Mouse (Mus musculus): Measurements from ENCODE around the gene Celsr3. TPM values are rescaled to one million over a fixed set of nuclear protein-coding genes. Genes with fewer than 3 reads are reported as not detected.

Celsr3 gene
- total and polyA plus RNA-seq, 2 experiments from 2014 or later: 6.8 to 52.2 TPM

DNA sequence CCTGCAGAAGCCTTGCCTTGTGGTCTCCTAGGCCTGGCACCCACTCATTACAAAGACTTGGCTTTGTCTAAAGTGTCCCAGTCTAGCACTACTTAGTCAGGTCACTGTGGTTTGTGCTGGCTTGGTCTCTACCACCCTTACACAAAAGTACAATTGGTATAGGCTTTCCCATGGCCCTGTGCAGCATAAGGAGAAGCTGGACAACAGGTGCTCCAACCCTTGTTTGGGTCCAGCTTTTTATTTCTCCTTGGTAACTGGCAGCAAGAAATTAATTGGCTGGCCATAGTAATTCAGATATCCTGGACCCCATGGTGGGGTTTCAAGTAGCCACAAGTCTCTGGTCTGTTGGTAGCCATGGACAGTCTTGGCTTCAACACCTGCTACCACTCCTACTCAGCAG, 19.7 kb upstream of the Celsr3 start:
- Histone ChIP-seq H3K27me3 (ENCODE audit: insufficient read depth, low read length) (no peaks in the 10 kb centered on the region), H3K9me3 (ENCODE audit: low read length) (no peaks in the 10 kb centered on the region), H3K4me1 (ENCODE audit: insufficient read depth) (0 out of 2 replicates have a peak, but pooled peaks cover 4% of the 10 kb centered on the region), H3K9ac (no peak overlapping the region), H3K4me3 (ENCODE audit: low read depth, low read length) (no peak overlapping the region), H3K36me3 (ENCODE audit: insufficient read depth) (peaks cover 52% of the 10 kb centered on the region), H3K4me2 (ENCODE audit: low read depth) (no peak overlapping the region), H3K27ac (ENCODE audit: low read depth, low read length) (no peak overlapping the region)
- DNase-seq (no peak), ATAC-seq (no peak)
- no peak for TF ChIP-seq CTCF (IDR thresholded peaks at IDR 0.05; ENCODE audit: low read depth)

DNA sequence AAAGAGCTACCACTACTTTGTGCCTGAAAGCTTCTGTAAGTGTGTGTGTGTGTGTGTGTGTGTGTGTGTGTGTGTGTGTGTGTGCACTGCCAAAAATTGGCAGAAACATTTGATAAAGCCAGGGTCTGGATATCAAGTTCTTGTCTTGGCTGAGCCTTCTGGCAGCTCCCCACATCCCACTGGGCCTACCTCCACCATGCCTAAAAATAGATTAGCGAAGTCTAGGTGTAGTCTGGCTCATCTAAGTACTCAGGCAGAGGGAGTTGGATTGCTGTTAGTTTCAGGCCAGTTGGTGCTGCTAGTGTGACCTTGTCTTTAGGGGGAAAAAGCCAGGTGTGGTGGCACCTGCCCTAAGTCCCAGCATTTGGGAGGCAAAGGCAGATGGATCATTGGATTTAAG, 19.3 kb upstream of the Celsr3 start:
- no peak for DNase-seq
- H3K4me3 ChIP-seq (ENCODE audit: low read depth, low read length): no peak overlapping the region
- no peak overlapping the region for H3K4me2 ChIP-seq (ENCODE audit: low read depth)
- no peaks in the 10 kb centered on the region for H3K9me3 ChIP-seq (ENCODE audit: low read length)
- no peak overlapping the region for H3K27ac ChIP-seq (ENCODE audit: low read depth, low read length)
- TF ChIP-seq CTCF (IDR thresholded peaks at IDR 0.05; ENCODE audit: low read depth): no peak
- H3K9ac ChIP-seq: no peak overlapping the region
- H3K36me3 ChIP-seq (ENCODE audit: insufficient read depth): peaks cover 57% of the 10 kb centered on the region
- ATAC-seq: no peak
- 0 out of 2 replicates have a peak, but pooled peaks cover 4% of the 10 kb centered on the region for H3K4me1 ChIP-seq (ENCODE audit: insufficient read depth)
- no peaks in the 10 kb centered on the region for H3K27me3 ChIP-seq (ENCODE audit: insufficient read depth, low read length)
- 63% methylated on average over 1 of the region's 1 CpGs for WGBS

DNA sequence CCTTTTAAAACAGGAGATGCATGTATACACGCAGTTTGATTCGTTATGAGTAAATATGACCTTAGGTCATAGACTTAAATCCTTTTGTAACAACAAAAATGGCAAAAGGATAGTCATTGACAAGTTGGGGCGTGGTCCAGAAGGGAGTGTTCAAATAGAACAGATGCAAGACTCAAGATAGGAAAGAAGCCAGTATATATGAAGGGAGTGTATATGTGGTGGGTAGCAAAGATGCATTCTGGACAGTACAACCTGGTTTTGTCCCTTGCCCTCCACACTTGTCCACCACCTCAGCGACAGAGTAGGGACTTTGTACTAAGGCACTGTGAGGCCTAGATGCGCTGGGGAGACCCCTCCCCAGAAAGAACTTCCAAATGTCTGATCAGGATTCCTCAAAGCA, 18.4 kb upstream of the Celsr3 start:
- Histone ChIP-seq H3K4me1 (ENCODE audit: insufficient read depth) (0 out of 2 replicates have a peak, but pooled peaks cover 4% of the 10 kb centered on the region), H3K27me3 (ENCODE audit: insufficient read depth, low read length) (no peaks in the 10 kb centered on the region), H3K9ac (no peak overlapping the region), H3K4me3 (ENCODE audit: low read depth, low read length) (no peak overlapping the region), H3K9me3 (ENCODE audit: low read length) (no peaks in the 10 kb centered on the region), H3K4me2 (ENCODE audit: low read depth) (no peak overlapping the region), H3K36me3 (ENCODE audit: insufficient read depth) (peaks cover 61% of the 10 kb centered on the region), H3K27ac (ENCODE audit: low read depth, low read length) (no peak overlapping the region)
- ATAC-seq (no peak), DNase-seq (no peak)
- TF ChIP-seq CTCF (IDR thresholded peaks at IDR 0.05; ENCODE audit: low read depth): no peak
- 75% methylated on average over 5 of the region's 5 CpGs for WGBS

DNA sequence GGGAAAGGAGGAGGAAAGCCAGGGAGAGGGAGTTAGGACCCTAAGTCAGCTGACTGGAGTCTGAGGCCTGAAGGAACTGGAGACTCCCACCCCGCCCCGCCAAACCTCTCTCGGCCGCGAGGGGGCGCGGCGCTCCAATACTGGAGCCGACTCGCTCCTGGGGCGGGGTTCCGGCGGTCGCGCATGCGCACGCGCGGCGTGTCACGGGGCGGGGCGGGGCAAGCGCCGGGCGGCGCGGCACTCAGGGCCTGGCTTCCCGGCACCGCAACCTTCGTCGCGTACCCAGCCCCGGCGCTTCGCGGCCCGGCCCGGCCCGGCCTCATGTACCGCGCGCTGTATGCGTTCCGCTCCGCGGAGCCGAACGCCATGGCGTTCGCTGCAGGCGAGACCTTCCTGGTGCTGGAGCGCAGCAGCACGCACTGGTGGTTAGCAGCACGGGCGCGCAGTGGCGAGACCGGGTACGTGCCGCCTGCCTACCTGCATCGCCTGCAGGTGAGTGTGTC, 17.9 kb upstream of the Celsr3 start, which contains the start of gene Nckipsd:
Gene Nckipsd, plus strand, starts transcription at position 206 of the 503 bp plus-strand sequence.
- H3K27me3 ChIP-seq (ENCODE audit: insufficient read depth, low read length): no peaks in the 10 kb centered on the region
- H3K4me2 ChIP-seq (ENCODE audit: low read depth): peak within 1 kb of the TSS; percentile 86
- DNase-seq (peak; percentile 97), ATAC-seq (peak; percentile 91)
- WGBS: 2% methylated on average over 56 of the region's 62 CpGs
- no peaks in the 10 kb centered on the region for H3K9me3 ChIP-seq (ENCODE audit: low read length)
- peak within 1 kb of the TSS; percentile 82 for H3K4me3 ChIP-seq (ENCODE audit: low read depth, low read length)
- H3K9ac ChIP-seq: peak within 1 kb of the TSS; percentile 83
- peak; percentile 81 for TF ChIP-seq CTCF (IDR thresholded peaks at IDR 0.05; ENCODE audit: low read depth)
- peaks cover 63% of the 10 kb centered on the region for H3K36me3 ChIP-seq (ENCODE audit: insufficient read depth)
- 0 out of 2 replicates have a peak, but pooled peaks cover 4% of the 10 kb centered on the region for H3K4me1 ChIP-seq (ENCODE audit: insufficient read depth)
- peak within 1 kb of the TSS; percentile 75 for H3K27ac ChIP-seq (ENCODE audit: low read depth, low read length)

DNA sequence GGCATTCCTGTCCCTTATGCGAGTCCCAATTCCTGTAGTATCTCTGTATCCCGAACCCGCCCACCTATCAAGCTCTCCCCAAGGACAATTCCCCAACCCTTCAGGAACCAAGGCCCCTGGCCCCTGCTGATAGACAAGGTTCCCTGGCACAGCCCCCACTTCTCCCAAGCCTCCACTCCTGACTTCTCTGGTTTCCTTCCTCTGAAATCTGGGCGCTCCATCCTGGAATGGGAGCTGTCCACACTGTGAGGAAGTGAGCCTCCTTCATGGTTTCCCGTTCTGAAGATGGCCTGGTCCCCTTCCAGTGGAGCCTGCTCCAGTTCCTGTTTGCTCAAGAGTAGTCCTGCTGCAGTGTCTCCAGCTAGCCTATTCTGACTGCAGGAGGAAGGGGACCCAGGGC, 16.9 kb upstream of the Celsr3 start:
- H3K4me2 ChIP-seq (ENCODE audit: low read depth): peak overlapping the region; percentile 86
- H3K36me3 ChIP-seq (ENCODE audit: insufficient read depth): peaks cover 64% of the 10 kb centered on the region
- peak overlapping the region; percentile 82 for H3K4me3 ChIP-seq (ENCODE audit: low read depth, low read length)
- H3K4me1 ChIP-seq (ENCODE audit: insufficient read depth): 0 out of 2 replicates have a peak, but pooled peaks cover 4% of the 10 kb centered on the region
- no peak for TF ChIP-seq CTCF (IDR thresholded peaks at IDR 0.05; ENCODE audit: low read depth)
- no peaks in the 10 kb centered on the region for H3K27me3 ChIP-seq (ENCODE audit: insufficient read depth, low read length)
- no peak overlapping the region for H3K27ac ChIP-seq (ENCODE audit: low read depth, low read length)
- no peaks in the 10 kb centered on the region for H3K9me3 ChIP-seq (ENCODE audit: low read length)
- 59% methylated on average over 5 of the region's 5 CpGs for WGBS
- DNase-seq (no peak), ATAC-seq (no peak)
- H3K9ac ChIP-seq: peak overlapping the region; percentile 83

DNA sequence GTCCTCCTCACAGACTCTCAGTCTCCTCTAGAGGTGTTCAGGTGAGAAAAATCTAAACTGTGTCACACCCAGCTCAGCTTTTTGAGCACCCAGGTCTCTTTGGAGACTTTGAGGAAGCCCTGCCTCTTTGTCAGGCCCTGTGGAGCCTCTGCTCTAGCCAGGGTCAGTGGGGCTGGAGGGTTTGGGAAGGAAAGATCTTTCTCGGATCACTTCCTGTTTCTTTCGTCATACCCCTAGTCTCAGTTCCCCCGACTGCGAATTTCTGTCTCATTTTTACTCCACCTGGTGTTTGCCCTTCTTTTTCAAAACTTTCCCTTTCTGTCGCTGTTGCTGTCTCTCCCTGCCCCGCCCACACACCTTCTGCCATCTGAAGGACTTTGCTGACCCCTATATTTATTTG, 16.4 kb upstream of the Celsr3 start:
- H3K9ac ChIP-seq: no peak overlapping the region
- no peak for ATAC-seq
- no peak overlapping the region for H3K27ac ChIP-seq (ENCODE audit: low read depth, low read length)
- DNase-seq: no peak
- peaks cover 64% of the 10 kb centered on the region for H3K36me3 ChIP-seq (ENCODE audit: insufficient read depth)
- WGBS: 87% methylated on average over 6 of the region's 6 CpGs
- H3K4me1 ChIP-seq (ENCODE audit: insufficient read depth): 0 out of 2 replicates have a peak, but pooled peaks cover 4% of the 10 kb centered on the region
- H3K4me2 ChIP-seq (ENCODE audit: low read depth): no peak overlapping the region
- TF ChIP-seq CTCF (IDR thresholded peaks at IDR 0.05; ENCODE audit: low read depth): no peak
- H3K9me3 ChIP-seq (ENCODE audit: low read length): no peaks in the 10 kb centered on the region
- H3K27me3 ChIP-seq (ENCODE audit: insufficient read depth, low read length): no peaks in the 10 kb centered on the region
- no peak overlapping the region for H3K4me3 ChIP-seq (ENCODE audit: low read depth, low read length)

DNA sequence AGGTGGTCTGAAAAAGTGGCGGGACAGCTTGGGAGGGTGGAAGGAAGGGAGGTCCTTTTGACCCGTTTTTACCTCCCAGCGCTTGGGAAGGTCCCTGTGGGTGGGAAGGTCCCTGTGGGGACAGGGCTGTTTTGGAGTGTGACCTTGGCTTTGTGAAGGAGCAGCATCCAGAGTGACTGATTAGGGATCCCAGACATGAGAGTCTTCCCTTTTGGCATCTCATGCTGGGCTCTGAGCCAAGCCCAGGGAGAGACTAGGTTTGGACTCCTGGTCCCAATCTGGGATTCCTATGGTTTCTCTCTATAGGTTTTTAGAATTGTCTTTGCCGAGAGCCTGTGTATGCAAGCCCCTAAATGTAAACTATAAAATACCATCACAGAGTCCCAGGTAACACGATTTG, 15.6 kb upstream of the Celsr3 start:
- 79% methylated on average over 5 of the region's 5 CpGs for WGBS
- no peak for ATAC-seq
- H3K36me3 ChIP-seq (ENCODE audit: insufficient read depth): peaks cover 64% of the 10 kb centered on the region

More for the DNA sequence above, 15.6 kb upstream of the Celsr3 start:
- TF ChIP-seq CTCF (IDR thresholded peaks at IDR 0.05; ENCODE audit: low read depth): no peak
- Histone ChIP-seq H3K27ac (ENCODE audit: low read depth, low read length) (no peak overlapping the region), H3K9me3 (ENCODE audit: low read length) (no peaks in the 10 kb centered on the region), H3K4me1 (ENCODE audit: insufficient read depth) (0 out of 2 replicates have a peak, but pooled peaks cover 4% of the 10 kb centered on the region), H3K9ac (no peak overlapping the region), H3K27me3 (ENCODE audit: insufficient read depth, low read length) (no peaks in the 10 kb centered on the region), H3K4me3 (ENCODE audit: low read depth, low read length) (no peak overlapping the region), H3K4me2 (ENCODE audit: low read depth) (no peak overlapping the region)
- no peak for DNase-seq
